Mouse (Mus musculus): ENCODE measurements at regions not wholly inside any gene's neighbourhood (a gene's known extent, or its start where the extent isn't known, plus 50 kb on each side); places are given as distances from the start of the nearest gene placed in this dataset.
A peak's percentile ranks its signal among the peaks of the same experiment; 100 is the strongest.

GRCm38 (mm10) chr19:23044510-23045464 is 96.2 kb upstream of the Klf9 start:
- DNase-seq: no peak

- no peak for DNase-seq
Observed at GRCm38 (mm10) chr19:23051456-23051855, 89.6 kb upstream of the Klf9 start.

GRCm38 (mm10) chr19:23054440-23054839 is 86.6 kb upstream of the Klf9 start:
- DNase-seq: no peak

- DNase-seq: no peak
Observed at GRCm38 (mm10) chr19:23055916-23056805, 84.9 kb upstream of the Klf9 start.

GRCm38 (mm10) chr19:23056851-23057707 is 83.9 kb upstream of the Klf9 start:
- DNase-seq: peak; percentile 50

GRCm38 (mm10) chr19:23057739-23058501 is 83.1 kb upstream of the Klf9 start:
- peak; percentile 6 for DNase-seq

- no peak for DNase-seq
Observed at GRCm38 (mm10) chr19:23058502-23058900, 82.5 kb upstream of the Klf9 start.

GRCm38 (mm10) chr19:23061081-23061640 is 79.9 kb upstream of the Klf9 start:
- no peak for DNase-seq

GRCm38 (mm10) chr19:23061906-23062305 is 79.1 kb upstream of the Klf9 start:
- DNase-seq: no peak

GRCm38 (mm10) chr19:23062851-23063250 is 78.2 kb upstream of the Klf9 start:
- DNase-seq: no peak

- no peak for DNase-seq
Observed at GRCm38 (mm10) chr19:23065548-23065947, 75.5 kb upstream of the Klf9 start.

GRCm38 (mm10) chr19:23066726-23067125 is 74.3 kb upstream of the Klf9 start:
- DNase-seq: no peak

GRCm38 (mm10) chr19:23068600-23068999 is 72.4 kb upstream of the Klf9 start:
- DNase-seq: no peak

GRCm38 (mm10) chr19:23069656-23070055 is 71.4 kb upstream of the Klf9 start:
- no peak for DNase-seq

GRCm38 (mm10) chr19:23071000-23071399 is 70.0 kb upstream of the Klf9 start:
- DNase-seq: no peak

GRCm38 (mm10) chr19:23074602-23075570 is 66.1 kb upstream of the Klf9 start:
- DNase-seq: no peak

GRCm38 (mm10) chr19:23075790-23076189 is 65.2 kb upstream of the Klf9 start:
- no peak for DNase-seq

- DNase-seq: no peak
Observed at GRCm38 (mm10) chr19:23085173-23085660, 55.8 kb upstream of the Klf9 start.

- no peak for DNase-seq
Observed at GRCm38 (mm10) chr19:23087575-23087974, 53.5 kb upstream of the Klf9 start.

GRCm38 (mm10) chr19:23089081-23089480 is 51.9 kb upstream of the Klf9 start:
- no peak for DNase-seq

Measured in thymus, postnatal 4 days (tissue).